Mouse (Mus musculus) gonadal fat pad, adult 2 months (tissue): ENCODE measurements around the gene Trim33. TPM values are rescaled to one million over a fixed set of nuclear protein-coding genes. Genes with fewer than 3 reads are reported as not detected.

ENCODE experiments used
- DNase-seq: peaks from one replicate; pipeline ENCODE4 v3.0.0-alpha.2; 2012; ENCODE audit warnings: low read depth
- polyA plus RNA-seq: library from polyadenylated mRNA; depleted of rRNA; stranded (reverse); fragments of >200 nt; gene quantifications from 2 replicates; pipeline ENCODE4 v1.2.3, GENCODE M21; 2012; rRNA removed

Trim33 gene
- polyA plus RNA-seq, 1 experiment = 14.0 TPM

DNA sequence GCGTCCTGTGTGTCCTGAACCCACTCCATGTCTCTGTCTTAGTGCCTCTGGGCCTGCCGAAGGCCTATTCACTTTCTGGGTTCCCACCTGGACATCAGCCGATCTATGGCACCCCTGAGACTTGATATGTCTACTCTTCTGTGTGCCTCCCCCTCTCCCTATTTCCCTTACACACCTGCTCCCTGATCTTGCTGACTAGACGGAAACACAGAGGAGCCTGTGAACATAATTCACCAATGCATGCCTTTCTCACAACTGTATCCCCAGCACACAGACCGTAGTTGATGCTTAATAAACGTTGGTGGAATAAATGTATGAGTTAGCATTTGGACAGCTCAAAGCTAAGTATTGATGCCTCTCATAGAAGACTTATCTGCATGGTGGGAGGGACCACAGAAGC is 121.7 kb downstream of the Trim33 start:
- DNase-seq = no peak

DNA sequence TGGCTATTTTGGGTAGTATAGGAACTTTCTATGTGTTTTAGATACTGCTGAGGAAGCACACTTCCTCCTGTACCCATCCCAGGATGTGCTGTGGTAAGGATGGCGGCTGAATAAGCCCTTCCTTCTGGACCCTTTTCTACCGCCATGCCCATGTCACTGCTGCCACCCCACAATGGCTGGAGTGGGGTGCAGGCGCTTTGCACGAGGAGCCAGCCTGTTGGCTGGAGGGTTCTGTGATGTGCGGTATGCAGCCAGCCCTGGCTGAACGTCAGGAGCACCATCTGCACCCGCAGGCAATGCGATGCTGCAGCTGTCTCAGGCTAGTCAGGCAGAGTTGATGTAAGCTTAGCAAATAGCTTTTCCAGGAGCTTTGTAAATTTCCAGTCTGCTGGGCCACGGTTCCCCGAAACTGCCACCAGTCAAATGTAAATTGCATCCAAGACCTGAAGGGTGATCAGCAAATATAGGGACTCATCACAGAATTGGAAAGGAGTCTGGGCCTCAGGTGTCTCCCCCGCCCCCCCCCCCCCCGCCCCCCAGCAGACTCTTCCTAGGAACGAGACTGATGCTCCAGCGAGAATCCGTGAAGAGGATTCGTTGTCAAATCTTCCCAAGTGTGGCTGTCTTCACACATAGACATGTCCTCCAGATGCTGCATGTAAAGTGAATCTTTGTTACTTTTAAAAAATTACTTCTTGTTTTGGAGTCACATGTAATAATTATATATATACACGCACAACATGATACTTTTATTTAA is 122.4 kb downstream of the Trim33 start:
- DNase-seq = no peak

DNA sequence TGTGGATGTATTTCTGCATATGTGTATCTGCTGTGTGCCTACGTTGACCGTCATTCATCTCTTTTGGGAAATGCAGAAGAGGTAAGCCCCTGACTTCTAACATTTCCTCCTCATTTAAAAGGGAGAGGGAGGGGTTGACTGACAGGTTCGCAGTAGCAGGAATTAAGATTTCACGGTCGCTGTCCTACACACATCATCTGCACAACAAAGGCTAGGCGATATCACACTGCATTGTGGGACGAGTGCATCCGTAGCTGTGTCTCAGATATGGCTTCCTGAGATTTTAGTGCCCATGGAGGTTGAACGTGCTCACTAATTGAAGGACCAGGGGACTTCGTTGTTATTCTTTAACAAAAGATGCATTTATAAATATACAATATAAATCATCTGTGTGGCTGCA is 123.1 kb downstream of the Trim33 start:
- DNase-seq = no peak

DNA sequence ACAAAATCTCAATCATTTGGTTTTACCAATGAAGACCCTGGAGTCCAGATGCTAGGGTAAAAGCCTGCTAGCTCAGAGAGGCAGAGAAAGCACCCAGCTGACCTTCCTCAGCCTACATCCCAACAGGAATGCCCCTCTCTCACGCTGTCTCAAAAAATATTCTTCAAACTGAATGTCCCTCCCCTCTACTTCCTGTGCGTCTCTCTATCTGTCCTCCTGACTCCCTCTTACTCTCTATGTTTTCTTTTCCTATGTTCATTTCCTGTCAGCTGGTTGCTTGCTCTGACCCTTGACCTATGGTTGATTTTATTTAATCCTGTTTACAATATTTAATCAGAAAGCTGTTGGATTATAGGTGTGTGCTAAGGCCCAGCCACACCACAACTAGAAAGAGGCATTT is 126.0 kb downstream of the Trim33 start:
- no peak for DNase-seq

DNA sequence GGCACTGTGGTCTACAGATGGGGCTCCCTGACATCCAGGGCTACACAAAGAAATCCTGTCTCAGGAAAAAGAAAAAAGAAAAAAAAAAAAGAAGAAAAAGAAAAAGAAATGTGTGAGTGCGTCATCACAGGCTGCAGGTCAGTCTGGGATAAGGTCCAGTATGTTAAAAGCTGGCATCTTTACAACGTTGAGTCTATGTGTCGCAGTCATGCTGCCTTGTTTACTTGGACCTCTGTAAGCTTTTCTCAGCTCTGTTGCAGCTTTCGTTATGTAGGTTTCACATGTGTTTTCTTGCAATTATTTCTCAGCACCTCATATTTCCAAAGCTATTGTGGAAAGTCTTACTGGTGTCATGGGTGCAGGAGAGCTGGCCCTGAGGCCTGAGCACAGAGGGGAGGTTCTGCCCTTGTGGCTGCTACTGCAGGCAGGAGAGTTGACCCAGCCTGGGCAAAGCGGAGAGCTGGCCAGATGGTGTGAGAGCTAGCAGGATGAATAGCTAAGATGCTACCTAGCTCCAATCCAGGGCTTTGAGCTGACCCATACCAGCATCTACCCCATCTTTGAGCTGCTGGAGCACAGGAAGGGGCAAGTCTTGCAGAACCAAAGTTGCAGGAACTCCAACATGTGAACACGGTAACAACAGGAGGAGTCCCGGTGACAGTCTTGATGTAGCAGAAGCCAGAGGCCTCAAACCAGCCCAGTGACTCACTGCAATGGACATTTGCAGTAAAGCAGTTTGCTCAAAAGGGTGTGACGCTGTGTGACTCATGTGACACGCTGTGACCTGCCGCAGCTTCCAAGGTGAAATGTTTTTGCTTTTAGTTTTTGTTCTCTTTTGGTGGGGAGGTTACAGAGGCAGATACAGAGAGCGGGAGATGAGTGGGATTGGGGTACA is 127.0 kb downstream of the Trim33 start:
- no peak for DNase-seq

Other genes with a start within 250 kb of the Trim33 start
- gene Nras, start 221.0 kb upstream of the Trim33 start, polyA plus RNA-seq = 23.1 and 26.1 TPM in 2 replicates
- gene Ampd1, start 205.3 kb upstream of the Trim33 start, polyA plus RNA-seq = 0.10 and 0.27 TPM in 2 replicates
- 0.77 and 0.89 TPM in 2 replicates for gene Dennd2c, start 176.7 kb upstream of the Trim33 start, polyA plus RNA-seq
- 22.3 and 28.9 TPM in 2 replicates for gene Bcas2, start 107.6 kb upstream of the Trim33 start, polyA plus RNA-seq